Mouse (Mus musculus): ENCODE measurements around the gene Olfr1417. TPM values are rescaled to one million over a fixed set of nuclear protein-coding genes. Genes with fewer than 3 reads are reported as not detected.

Gene Olfr1417
- polyA plus RNA-seq, 1 experiment from 2014 or later: 0.12 TPM

DNA sequence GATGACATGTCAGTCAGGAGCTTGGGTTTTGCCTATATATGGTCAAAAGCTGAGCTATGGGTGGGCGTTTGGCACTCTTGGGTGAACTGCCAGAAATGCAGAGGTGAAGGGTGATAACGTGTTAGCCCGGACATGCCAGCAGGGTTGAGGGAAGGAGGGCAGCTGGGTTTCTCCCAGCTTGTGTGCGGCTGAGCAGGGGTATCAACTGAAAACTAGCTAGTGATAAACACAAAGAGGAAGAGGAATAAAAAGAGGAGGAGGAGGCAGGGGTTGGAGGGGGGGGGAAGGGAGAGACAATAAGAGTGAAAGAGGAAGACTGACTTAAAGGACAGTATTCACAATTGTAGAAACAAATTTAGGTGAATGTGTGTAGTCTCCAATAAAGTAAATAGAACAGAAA lies 13.6 kb upstream of the Olfr1417 start:
- no peaks in the 10 kb centered on the region for H3K9me3 ChIP-seq (ENCODE audit: control insufficient read depth, low read length)
- ATAC-seq (ENCODE audit: insufficient number of reproducible peaks, insufficient read depth, low FRiP score, low read depth): no peak
- no peaks in the 10 kb centered on the region for H3K27me3 ChIP-seq (ENCODE audit: control insufficient read depth, insufficient read depth, low read length)
- no peak overlapping the region for H3K4me2 ChIP-seq (ENCODE audit: low read length)
- H3K27ac ChIP-seq (replicated peaks in 1 of 2; ENCODE audit: control insufficient read depth in 1 of 2, insufficient read depth in 1 of 2, low read depth in 2 of 2, low read length in 2 of 2): no peak overlapping the region
- no peaks in the 10 kb centered on the region for H3K36me3 ChIP-seq (ENCODE audit: control insufficient read depth, insufficient read depth, low read length)
- no peaks in the 10 kb centered on the region for H3K4me1 ChIP-seq (ENCODE audit: control insufficient read depth in 2 of 2, insufficient read depth in 2 of 2, low read length in 2 of 2)
- WGBS: 26% methylated on average over 4 of the region's 4 CpGs
- no peak overlapping the region for H3K4me3 ChIP-seq (ENCODE audit: control insufficient read depth in 1 of 2, insufficient read depth in 1 of 2, low read depth in 1 of 2, low read length in 2 of 2)
- H3K9ac ChIP-seq (ENCODE audit: low read length): no peak overlapping the region

GRCm38 (mm10) chr19:11846333-11846732 lies 7.3 kb upstream of the Olfr1417 start:
- Histone ChIP-seq H3K27ac (replicated peaks in 1 of 2; ENCODE audit: control insufficient read depth in 1 of 2, insufficient read depth in 1 of 2, low read depth in 2 of 2, low read length in 2 of 2) (no peak overlapping the region), H3K4me1 (ENCODE audit: control insufficient read depth in 2 of 2, insufficient read depth in 2 of 2, low read length in 2 of 2) (no peaks in the 10 kb centered on the region), H3K9ac (ENCODE audit: low read length) (no peak overlapping the region), H3K4me2 (ENCODE audit: low read length) (no peak overlapping the region), H3K9me3 (ENCODE audit: control insufficient read depth, low read length) (no peaks in the 10 kb centered on the region), H3K27me3 (ENCODE audit: control insufficient read depth, insufficient read depth, low read length) (no peaks in the 10 kb centered on the region), H3K4me3 (ENCODE audit: control insufficient read depth in 1 of 2, insufficient read depth in 1 of 2, low read depth in 1 of 2, low read length in 2 of 2) (no peak overlapping the region), H3K36me3 (ENCODE audit: control insufficient read depth, insufficient read depth, low read length) (no peaks in the 10 kb centered on the region)
- WGBS: 76% methylated on average over 4 of the region's 4 CpGs
- no peak for ATAC-seq (ENCODE audit: insufficient number of reproducible peaks, insufficient read depth, low FRiP score, low read depth)

- H3K4me3 ChIP-seq (ENCODE audit: control insufficient read depth in 1 of 2, insufficient read depth in 1 of 2, low read depth in 1 of 2, low read length in 2 of 2): no peak overlapping the region
- no peaks in the 10 kb centered on the region for H3K9me3 ChIP-seq (ENCODE audit: control insufficient read depth, low read length)
- no peaks in the 10 kb centered on the region for H3K27me3 ChIP-seq (ENCODE audit: control insufficient read depth, insufficient read depth, low read length)
- no peak overlapping the region for H3K4me2 ChIP-seq (ENCODE audit: low read length)
- H3K4me1 ChIP-seq (ENCODE audit: control insufficient read depth in 2 of 2, insufficient read depth in 2 of 2, low read length in 2 of 2): peaks cover 0 to 8% of the 10 kb centered on the region in 2 experiments; a peak in 2 of 4 replicates
- WGBS: 40% methylated on average over 4 of the region's 4 CpGs
- H3K36me3 ChIP-seq (ENCODE audit: control insufficient read depth, insufficient read depth, low read length): no peaks in the 10 kb centered on the region
- no peak for ATAC-seq (ENCODE audit: insufficient number of reproducible peaks, insufficient read depth, low FRiP score, low read depth)
- no peak overlapping the region for H3K27ac ChIP-seq (replicated peaks in 1 of 2; ENCODE audit: control insufficient read depth in 1 of 2, insufficient read depth in 1 of 2, low read depth in 2 of 2, low read length in 2 of 2)
- H3K9ac ChIP-seq (ENCODE audit: low read length): no peak overlapping the region
Observed at GRCm38 (mm10) chr19:11823346-11824065, 15.5 kb downstream of the Olfr1417 start.

DNA sequence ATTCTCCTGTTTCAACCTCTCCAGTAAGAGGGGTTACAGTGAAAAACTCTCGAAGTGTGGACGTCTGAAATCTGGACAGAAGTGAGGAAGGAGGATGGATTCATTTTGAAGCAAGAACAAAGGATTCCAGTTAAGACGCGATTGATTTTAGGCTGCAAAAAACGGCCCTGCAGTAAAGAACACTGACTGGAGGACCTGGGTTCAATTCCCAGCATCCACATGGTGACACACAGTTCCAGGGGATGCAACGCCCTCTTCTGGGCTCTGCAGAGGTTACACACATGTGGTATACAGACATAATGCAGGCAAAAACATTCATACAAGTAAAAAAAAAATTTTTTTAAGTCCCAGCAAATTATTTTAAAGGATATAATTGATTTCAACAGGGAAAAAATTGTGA lies 18.8 kb downstream of the Olfr1417 start:
- ATAC-seq (ENCODE audit: insufficient number of reproducible peaks, insufficient read depth, low FRiP score, low read depth): no peak
- Histone ChIP-seq H3K27ac (replicated peaks in 1 of 2; ENCODE audit: control insufficient read depth in 1 of 2, insufficient read depth in 1 of 2, low read depth in 2 of 2, low read length in 2 of 2) (no peak overlapping the region), H3K36me3 (ENCODE audit: control insufficient read depth, insufficient read depth, low read length) (no peaks in the 10 kb centered on the region), H3K4me1 (ENCODE audit: control insufficient read depth in 2 of 2, insufficient read depth in 2 of 2, low read length in 2 of 2) (peaks cover 0 to 8% of the 10 kb centered on the region in 2 experiments; a peak in 2 of 4 replicates), H3K9ac (ENCODE audit: low read length) (no peak overlapping the region; the same call in 1 of the 2 replicates), H3K4me3 (ENCODE audit: control insufficient read depth in 1 of 2, insufficient read depth in 1 of 2, low read depth in 1 of 2, low read length in 2 of 2) (peak overlapping the region; percentile 64 to 67; a peak in 3 of 4 replicates), H3K27me3 (ENCODE audit: control insufficient read depth, insufficient read depth, low read length) (no peaks in the 10 kb centered on the region), H3K4me2 (ENCODE audit: low read length) (peak overlapping the region; percentile 91), H3K9me3 (ENCODE audit: control insufficient read depth, low read length) (no peaks in the 10 kb centered on the region)
- WGBS: 31% methylated on average over 6 of the region's 6 CpGs

- H3K27me3 ChIP-seq (ENCODE audit: control insufficient read depth, insufficient read depth, low read length): no peaks in the 10 kb centered on the region
- H3K9ac ChIP-seq (ENCODE audit: low read length): peak overlapping the region; percentile 73; the same call in 1 of the 2 replicates
- H3K4me3 ChIP-seq (ENCODE audit: control insufficient read depth in 1 of 2, insufficient read depth in 1 of 2, low read depth in 1 of 2, low read length in 2 of 2): peak overlapping the region; percentile 64 to 67
- no peak overlapping the region for H3K27ac ChIP-seq (replicated peaks in 1 of 2; ENCODE audit: control insufficient read depth in 1 of 2, insufficient read depth in 1 of 2, low read depth in 2 of 2, low read length in 2 of 2)
- no peaks in the 10 kb centered on the region for H3K9me3 ChIP-seq (ENCODE audit: control insufficient read depth, low read length)
- no peaks in the 10 kb centered on the region for H3K36me3 ChIP-seq (ENCODE audit: control insufficient read depth, insufficient read depth, low read length)
- WGBS: under 1% methylated on average over 15 of the region's 15 CpGs
- peak overlapping the region; percentile 91 for H3K4me2 ChIP-seq (ENCODE audit: low read length)
- peaks cover 0 to 8% of the 10 kb centered on the region in 2 experiments; a peak in 2 of 4 replicates for H3K4me1 ChIP-seq (ENCODE audit: control insufficient read depth in 2 of 2, insufficient read depth in 2 of 2, low read length in 2 of 2)
- peak; percentile 57; the same call in 1 of the 2 replicates for ATAC-seq (ENCODE audit: insufficient number of reproducible peaks, insufficient read depth, low FRiP score, low read depth)
Observed at GRCm38 (mm10) chr19:11819800-11820199, 19.2 kb downstream of the Olfr1417 start.

DNA sequence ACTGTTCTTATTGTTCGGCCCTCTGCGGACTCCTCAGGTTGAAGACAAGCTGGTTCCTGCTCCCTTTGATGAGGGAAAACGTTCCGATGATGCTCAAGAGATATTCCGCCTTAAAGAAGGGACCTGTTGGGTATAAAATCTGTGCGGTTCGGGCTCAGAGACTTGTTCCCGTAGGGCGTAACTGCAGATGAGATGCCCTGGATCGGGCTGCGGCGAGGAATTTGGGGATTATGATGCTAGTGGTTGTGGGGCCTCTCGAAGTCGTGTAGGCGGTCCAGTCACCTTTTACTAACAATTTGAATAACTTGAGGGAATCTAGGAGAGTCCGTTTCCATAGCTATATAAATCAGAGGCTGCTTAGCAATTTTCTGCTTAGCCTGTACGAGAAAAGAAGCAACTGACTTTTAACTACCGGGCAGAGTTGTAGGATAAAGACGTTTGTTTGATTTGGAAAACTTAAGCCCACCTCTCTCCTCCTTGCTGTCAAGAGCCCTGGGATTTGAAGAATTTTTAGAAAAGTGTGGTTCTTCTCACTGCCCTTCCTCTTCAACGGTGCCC lies 19.8 kb downstream of the Olfr1417 start, which contains the start of gene Stx3:
TSS of gene Stx3 (minus strand) at position 261 of the 558 bp plus-strand sequence.
- Histone ChIP-seq H3K36me3 (ENCODE audit: control insufficient read depth, insufficient read depth, low read length) (no peaks in the 10 kb centered on the region), H3K27me3 (ENCODE audit: control insufficient read depth, insufficient read depth, low read length) (no peaks in the 10 kb centered on the region), H3K9ac (ENCODE audit: low read length) (peak within 1 kb of the TSS; percentile 73), H3K4me3 (ENCODE audit: control insufficient read depth in 1 of 2, insufficient read depth in 1 of 2, low read depth in 1 of 2, low read length in 2 of 2) (peak within 1 kb of the TSS; percentile 64 to 67), H3K4me1 (ENCODE audit: control insufficient read depth in 2 of 2, insufficient read depth in 2 of 2, low read length in 2 of 2) (peaks cover 0 to 8% of the 10 kb centered on the region in 2 experiments; a peak in 2 of 4 replicates), H3K27ac (replicated peaks in 1 of 2; ENCODE audit: control insufficient read depth in 1 of 2, insufficient read depth in 1 of 2, low read depth in 2 of 2, low read length in 2 of 2) (no peak within 1 kb of the TSS), H3K9me3 (ENCODE audit: control insufficient read depth, low read length) (no peaks in the 10 kb centered on the region), H3K4me2 (ENCODE audit: low read length) (peak within 1 kb of the TSS; percentile 91)
- no peak for ATAC-seq (ENCODE audit: insufficient number of reproducible peaks, insufficient read depth, low FRiP score, low read depth)
- WGBS: under 1% methylated on average over 20 of the region's 20 CpGs

DNA sequence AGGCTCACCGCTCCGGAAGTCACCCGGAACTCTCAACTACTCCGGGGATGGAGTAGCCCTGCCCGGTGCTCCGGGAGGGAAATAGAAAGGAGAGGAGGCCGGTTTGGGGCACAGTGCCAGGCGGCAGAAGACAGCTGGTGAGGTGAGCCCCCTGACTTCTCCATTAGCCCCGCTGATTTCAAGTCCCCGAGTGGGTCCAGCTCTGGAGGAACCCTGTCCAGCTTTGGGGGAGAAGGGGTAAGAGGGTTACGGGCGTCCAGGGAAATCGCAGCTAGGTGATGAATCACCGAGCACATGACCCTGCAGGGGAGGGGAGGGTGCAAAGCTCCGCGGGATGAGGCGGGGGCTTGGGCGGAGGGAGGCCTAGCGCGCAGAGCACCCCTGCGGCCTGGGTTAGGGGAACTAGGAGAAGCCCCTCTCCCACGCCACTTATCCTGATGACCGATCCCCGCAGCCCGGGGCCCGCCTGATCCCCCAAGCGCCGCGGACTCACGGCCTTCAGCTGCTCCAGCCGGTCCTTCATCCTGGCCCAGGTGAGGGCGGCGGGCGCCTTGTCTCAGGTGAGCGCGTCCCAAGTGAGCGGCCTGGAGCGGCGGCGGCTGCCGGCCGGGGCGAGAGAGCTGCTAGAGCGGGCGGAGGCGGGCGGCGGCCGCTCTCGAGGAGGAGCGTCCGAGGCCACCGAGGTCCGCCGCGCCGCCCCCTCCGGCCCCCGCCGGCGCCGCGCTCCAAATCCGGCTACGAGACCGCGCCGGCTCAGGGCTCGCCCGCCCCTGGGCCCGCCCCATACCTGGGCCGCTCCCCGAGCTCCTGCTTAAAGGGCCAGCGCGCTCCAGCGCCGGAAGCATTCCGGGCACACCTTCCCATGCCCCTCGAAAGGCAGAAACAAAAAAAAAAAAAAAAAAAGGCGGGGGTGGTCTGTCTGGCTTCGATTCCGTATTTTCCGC lies 20.5 kb downstream of the Olfr1417 start:
- no peaks in the 10 kb centered on the region for H3K9me3 ChIP-seq (ENCODE audit: control insufficient read depth, low read length)
- peaks cover 0 to 8% of the 10 kb centered on the region in 2 experiments; a peak in 2 of 4 replicates for H3K4me1 ChIP-seq (ENCODE audit: control insufficient read depth in 2 of 2, insufficient read depth in 2 of 2, low read length in 2 of 2)
- H3K27ac ChIP-seq (replicated peaks in 1 of 2; ENCODE audit: control insufficient read depth in 1 of 2, insufficient read depth in 1 of 2, low read depth in 2 of 2, low read length in 2 of 2): no peak overlapping the region
- peak overlapping the region; percentile 64 to 67 for H3K4me3 ChIP-seq (ENCODE audit: control insufficient read depth in 1 of 2, insufficient read depth in 1 of 2, low read depth in 1 of 2, low read length in 2 of 2)
- peak overlapping the region; percentile 73 for H3K9ac ChIP-seq (ENCODE audit: low read length)
- no peaks in the 10 kb centered on the region for H3K36me3 ChIP-seq (ENCODE audit: control insufficient read depth, insufficient read depth, low read length)
- under 1% methylated on average over 82 of the region's 83 CpGs for WGBS
- peak overlapping the region; percentile 91 for H3K4me2 ChIP-seq (ENCODE audit: low read length)
- ATAC-seq (ENCODE audit: insufficient number of reproducible peaks, insufficient read depth, low FRiP score, low read depth): peak; percentile 57
- H3K27me3 ChIP-seq (ENCODE audit: control insufficient read depth, insufficient read depth, low read length): no peaks in the 10 kb centered on the region
